Comparison of ENCODE assay signal across 17 mouse cellular contexts in the genomic region with DNA sequence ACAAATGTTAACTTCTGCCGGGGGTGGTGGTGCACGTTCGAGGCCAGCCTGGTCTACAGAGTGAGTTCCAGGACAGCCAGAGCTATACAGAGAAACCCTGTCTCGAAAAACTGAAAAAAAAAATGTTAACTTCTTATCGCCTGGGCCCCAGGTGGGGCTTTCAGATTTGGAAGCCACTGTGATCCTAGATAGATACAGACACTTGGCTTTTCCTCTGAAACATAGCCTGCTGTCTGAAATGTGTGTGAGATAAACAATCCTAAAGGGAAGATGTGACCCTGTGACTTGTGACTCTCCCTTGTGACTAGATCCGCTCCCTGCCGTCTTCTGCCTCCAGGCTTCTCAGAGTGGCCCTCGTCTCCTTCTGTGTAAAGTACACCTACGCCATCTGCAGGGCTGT. TPM values are rescaled to one million over a fixed set of nuclear protein-coding genes. Genes with fewer than 3 reads are reported as not detected.
"Had no signal": no experiment of that assay in that cellular context is flagged by ENCODE, and none has a peak within 500 bp of the region (broad histone marks: within the 10 kb centered on the region; RNA-seq: fewer than 3 reads in every experiment).

No protein-coding gene starts in this region.

- H3K27me3 ChIP-seq: limb, embryonic 12.5 days; neural tube, embryonic 12.5 days had no signal

- H3K9ac ChIP-seq: limb, embryonic 12.5 days; lung, embryonic 14.5 days; neural tube, embryonic 12.5 days had no signal

- ATAC-seq: inflammation-experienced regulatory T-cells, adult 6 months; intestine, postnatal 0 days had no signal

- H3K4me3 ChIP-seq: layer of hippocampus, adult 2 months; limb, embryonic 12.5 days; midbrain, embryonic 10.5 days; neural tube, embryonic 12.5 days had no signal

- H3K4me2 ChIP-seq: limb, embryonic 12.5 days; lung, embryonic 14.5 days; neural tube, embryonic 12.5 days had no signal

- H3K9me3 ChIP-seq: limb, embryonic 12.5 days; midbrain, embryonic 10.5 days; neural tube, embryonic 12.5 days had no signal

- DNase-seq: kidney, adult 9 months; lung, embryonic 14.5 days; lung, postnatal 14 days; midbrain, embryonic 14.5 days; right cerebral cortex, postnatal 25 days; thymus, postnatal 4 days had no signal

- H3K27ac ChIP-seq: kidney, postnatal 0 days; layer of hippocampus, adult 2 months; limb, embryonic 12.5 days; macrophage; midbrain, embryonic 10.5 days; neural tube, embryonic 12.5 days had no signal

RNA-seq across cellular contexts. Expression of gene Tead3, which starts 32.9 kb away (rescaled TPM):
- total RNA-seq: neutrophil, adult 5-6 weeks had no signal
- polyA plus RNA-seq: inflammation-experienced regulatory T-cells, adult 6 months; macrophage had no signal

RNA-seq across cellular contexts. Expression of gene Tulp1, which starts 47.3 kb away (rescaled TPM):
- total RNA-seq: layer of hippocampus, adult 2 months; left cerebral cortex, postnatal 36 days; liver, adult 2 months; neutrophil, adult 5-6 weeks had no signal
- polyA plus RNA-seq: liver, adult 2 months; macrophage had no signal
